12 mouse cellular contexts compared by ENCODE assay signal in genomic region chr11:57582818-57583635, GRCm38 (mm10).
A peak's percentile ranks its signal among the peaks of the same experiment; 100 is the strongest.
DNase-seq lines count a peak whose midpoint lies in the region; ATAC-seq and TF ChIP-seq lines count a peak whose summit lies in the region.
"Had no signal": no experiment of that assay in that cellular context is flagged by ENCODE, and none has a peak within 500 bp of the region (broad histone marks: within the 10 kb centered on the region; RNA-seq: fewer than 3 reads in every experiment).

No protein-coding gene starts in this region.

- H3K79me2 ChIP-seq in MEL (ENCODE audit: control insufficient read depth, insufficient read depth, low read length, poor library complexity): no peaks in the 10 kb centered on the region

- TF ChIP-seq POLR2A in MEL (IDR thresholded peaks at IDR 0.05; ENCODE audit: control insufficient read depth in 1 of 2, insufficient read depth in 1 of 2, low read depth in 1 of 2, low read length in 2 of 2, poor library complexity in 1 of 2): no peak
- no peak for TF ChIP-seq POLR2A in brain, embryonic 14.5 days (IDR thresholded peaks at IDR 0.05; ENCODE audit: borderline replicate concordance, extremely low read depth, insufficient read depth, insufficient read length, poor library complexity, severe bottlenecking)

- H3K4me2 ChIP-seq in hindbrain, embryonic 11.5 days (replicated peaks; ENCODE audit: low read depth, low read length): no peak overlapping the region; the same call in 1 of the 2 replicates
- H3K4me2 ChIP-seq in midbrain, embryonic 16.5 days (ENCODE audit: low read length): no peak overlapping the region
- H3K4me2 ChIP-seq: embryonic facial prominence, embryonic 12.5 days had no signal

- intact Hi-C loops in left cerebral cortex, postnatal 10 days (cut with DNase I): no loop called here
- intact Hi-C loops in left cerebral cortex, postnatal 4 days (cut with DNase I): no loop called here

- no peak overlapping the region for H3K27ac ChIP-seq in MEL (ENCODE audit: control insufficient read depth, low read depth, low read length)
- peak overlapping the region; percentile 47; the same call in 1 of the 2 replicates for H3K27ac ChIP-seq in hindbrain, embryonic 11.5 days (ENCODE audit: low read depth, low read length)
- peak overlapping the region; percentile 55 for H3K27ac ChIP-seq in midbrain, embryonic 16.5 days (ENCODE audit: low read length)
- H3K27ac ChIP-seq: embryonic facial prominence, embryonic 12.5 days; heart, adult 2 months; layer of hippocampus, adult 2 months had no signal

- no peak for TF ChIP-seq RAD21 in MEL (IDR thresholded peaks at IDR 0.05; ENCODE audit: low read depth, low read length)

- peak; percentile 88 for ATAC-seq in hindbrain, embryonic 11.5 days (ENCODE audit: low FRiP score)
- ATAC-seq in midbrain, embryonic 16.5 days: peak; percentile 79

- peak; percentile 68 for DNase-seq in MEL (ENCODE audit: low read depth, low spot score)
- peak; percentile 96 for DNase-seq in brain, embryonic 14.5 days (ENCODE audit: low read depth)
- DNase-seq in hindbrain, embryonic 11.5 days (ENCODE audit: low spot score): peak; percentile 67
- DNase-seq in cerebellum, postnatal 4 days (ENCODE audit: low spot score in 2 of 2): no peak
- DNase-seq in left cerebral cortex, postnatal 10 days (ENCODE audit: extremely low spot score in 1 of 2, low spot score in 2 of 2): no peak
- DNase-seq in left cerebral cortex, postnatal 4 days: no peak
- DNase-seq in spleen, postnatal 10 days (ENCODE audit: low spot score in 2 of 2): no peak
- DNase-seq: heart, adult 2 months; lung, adult 2 months had no signal

- H3K36me3 ChIP-seq in MEL (ENCODE audit: control insufficient read depth in 1 of 2, insufficient read depth in 2 of 2, low read length in 2 of 2): peaks cover 0 to 7% of the 10 kb centered on the region in 2 experiments; a peak in 2 of 4 replicates
- no peaks in the 10 kb centered on the region for H3K36me3 ChIP-seq in hindbrain, embryonic 11.5 days (ENCODE audit: control insufficient read depth, insufficient read depth, low read length)
- no peaks in the 10 kb centered on the region for H3K36me3 ChIP-seq in midbrain, embryonic 16.5 days (ENCODE audit: control insufficient read depth, insufficient read depth, low read length)
- H3K36me3 ChIP-seq: embryonic facial prominence, embryonic 12.5 days had no signal

- H3K27me3 ChIP-seq in MEL (ENCODE audit: control insufficient read depth in 1 of 2, insufficient read depth in 2 of 2, low read length in 2 of 2): no peaks in the 10 kb centered on the region
- H3K27me3 ChIP-seq in hindbrain, embryonic 11.5 days (ENCODE audit: control insufficient read depth, insufficient read depth, low read length): no peaks in the 10 kb centered on the region
- no peaks in the 10 kb centered on the region for H3K27me3 ChIP-seq in midbrain, embryonic 16.5 days (ENCODE audit: control insufficient read depth, insufficient read depth, low read depth, low read length)
- H3K27me3 ChIP-seq: embryonic facial prominence, embryonic 12.5 days had no signal

- 16% methylated on average over 10 of the region's 10 CpGs for WGBS in hindbrain, embryonic 11.5 days
- 7% methylated on average over 10 of the region's 10 CpGs for WGBS in midbrain, embryonic 16.5 days

- peak overlapping the region; percentile 15 to 26; a peak in 3 of 4 replicates for H3K4me3 ChIP-seq in MEL (ENCODE audit: control insufficient read depth in 1 of 2, insufficient read depth in 1 of 2, low read depth in 2 of 2, low read length in 2 of 2)
- no peak overlapping the region for H3K4me3 ChIP-seq in hindbrain, embryonic 11.5 days (ENCODE audit: low read depth, low read length)
- H3K4me3 ChIP-seq in midbrain, embryonic 16.5 days (ENCODE audit: low read depth, low read length): no peak overlapping the region
- H3K4me3 ChIP-seq: embryonic facial prominence, embryonic 12.5 days; heart, adult 2 months; layer of hippocampus, adult 2 months had no signal

- TF ChIP-seq CTCF in MEL (IDR thresholded peaks at IDR 0.05 in 2 of 3, conservative IDR thresholded peaks at IDR 0.05 in 1 of 3; ENCODE audit: control insufficient read depth in 1 of 3, insufficient read depth in 1 of 3, low read depth in 2 of 3, low read length in 3 of 3, poor library complexity in 1 of 3, severe bottlenecking in 1 of 3): no peak
- no peak for TF ChIP-seq CTCF in brain, embryonic 14.5 days (IDR thresholded peaks at IDR 0.05; ENCODE audit: borderline replicate concordance, extremely low read depth, insufficient read depth, insufficient read length)

- H3K9ac ChIP-seq in MEL (ENCODE audit: control insufficient read depth, low read depth, low read length, poor library complexity, severe bottlenecking): peak overlapping the region; percentile 8
- H3K9ac ChIP-seq in hindbrain, embryonic 11.5 days (ENCODE audit: low read depth, low read length): no peak overlapping the region
- H3K9ac ChIP-seq in midbrain, embryonic 16.5 days (ENCODE audit: low read depth, low read length): no peak overlapping the region
- H3K9ac ChIP-seq: embryonic facial prominence, embryonic 12.5 days had no signal

- H3K4me1 ChIP-seq in MEL (ENCODE audit: control insufficient read depth in 1 of 2, insufficient read depth in 2 of 2, low read length in 2 of 2): peaks cover 5 to 11% of the 10 kb centered on the region in 2 experiments
- H3K4me1 ChIP-seq in hindbrain, embryonic 11.5 days (replicated peaks; ENCODE audit: control insufficient read depth, insufficient read depth, low read length): peaks cover 2% of the 10 kb centered on the region
- H3K4me1 ChIP-seq in midbrain, embryonic 16.5 days (ENCODE audit: control insufficient read depth, insufficient read depth, low read length): peaks cover 28% of the 10 kb centered on the region

- TF ChIP-seq EP300 in MEL (IDR thresholded peaks at IDR 0.05; ENCODE audit: low read depth in 1 of 2, low read length in 2 of 2): 0 out of 4 replicates have a peak, but pooled peaks of 1 of the 2 experiments have one; percentile 18

- no peaks in the 10 kb centered on the region for H3K9me3 ChIP-seq in MEL (replicated peaks; ENCODE audit: insufficient read depth, low read length)
- no peaks in the 10 kb centered on the region for H3K9me3 ChIP-seq in hindbrain, embryonic 11.5 days (ENCODE audit: control insufficient read depth, low read length)
- H3K9me3 ChIP-seq in midbrain, embryonic 16.5 days (replicated peaks; ENCODE audit: control insufficient read depth, low read length, poor library complexity, severe bottlenecking): no peaks in the 10 kb centered on the region
- H3K9me3 ChIP-seq: embryonic facial prominence, embryonic 12.5 days had no signal

TF ChIP-seq in MEL, 35 proteins besides CTCF, POLR2A, EP300 and RAD21:
- TF ChIP-seq MAFK (IDR thresholded peaks at IDR 0.05; ENCODE audit: borderline replicate concordance, low read depth, low read length) (no peak), SIN3A (IDR thresholded peaks at IDR 0.05; ENCODE audit: low read length) (peak; percentile 45; the same call in 1 of the 2 replicates), BHLHE40 (IDR thresholded peaks at IDR 0.05; ENCODE audit: borderline replicate concordance, low read depth, low read length) (peak; percentile 42; the same call in 1 of the 2 replicates), ZKSCAN1 (IDR thresholded peaks at IDR 0.05; ENCODE audit: low read depth, low read length) (no peak)
TF ChIP-seq in MEL: peak in this region for 2.

Comparison
In these comparisons a context has a peak if more than half of its experiments do, and no peak if none do; other contexts are left out.
1. DNase-seq: peak in MEL (single experiment), brain, embryonic 14.5 days (single experiment) and hindbrain, embryonic 11.5 days (single experiment); none in cerebellum, postnatal 4 days (0 of 2), left cerebral cortex, postnatal 10 days (0 of 2), left cerebral cortex, postnatal 4 days (single experiment) and spleen, postnatal 10 days (0 of 2).
2. H3K4me3 ChIP-seq: peak in MEL (2 of 2); none in hindbrain, embryonic 11.5 days (single experiment) and midbrain, embryonic 16.5 days (single experiment).